Mouse (Mus musculus): ENCODE results near the gene Crlf3. TPM values are rescaled to one million over a fixed set of nuclear protein-coding genes. Genes with fewer than 3 reads are reported as not detected.

Gene Crlf3
- 100 to 1,000 TPM; 125 to 134 TPM for polyA plus RNA-seq (2017; shearing (Covaris generic))

- peak; percentile 84 for ATAC-seq
These were observed at the start of gene Crlf3 for GRCm38 (mm10) chr11:80080826-80081728. TSS of gene Crlf3 (minus strand) at chr11:80080991.

GRCm38 (mm10) chr11:80116411-80116810 is 35.6 kb upstream of the Crlf3 start:
- no peak for ATAC-seq

- ATAC-seq, result no peak
These were observed 23.6 kb upstream of the Crlf3 start for GRCm38 (mm10) chr11:80104407-80104806.

GRCm38 (mm10) chr11:80101298-80101697 is 20.5 kb upstream of the Crlf3 start:
- no peak for ATAC-seq

- no peak for ATAC-seq
These were observed 17.8 kb upstream of the Crlf3 start for GRCm38 (mm10) chr11:80098444-80099056.

- no peak for ATAC-seq
These were observed 9.9 kb upstream of the Crlf3 start for GRCm38 (mm10) chr11:80090555-80091164.

- no peak for ATAC-seq
These were observed 9.0 kb upstream of the Crlf3 start for GRCm38 (mm10) chr11:80089817-80090214.

GRCm38 (mm10) chr11:80088917-80089816 is 8.4 kb upstream of the Crlf3 start, which contains the start of gene Atad5:
TSS of gene Atad5 (plus strand) at chr11:80089400.
- peak; percentile 72 for ATAC-seq

GRCm38 (mm10) chr11:80086844-80087243 is 6.1 kb upstream of the Crlf3 start:
- peak; percentile 77 for ATAC-seq

- no peak for ATAC-seq
These were observed 4.7 kb upstream of the Crlf3 start for GRCm38 (mm10) chr11:80085356-80086055.

GRCm38 (mm10) chr11:80081786-80082319 is 1.1 kb upstream of the Crlf3 start:
- ATAC-seq, result no peak

GRCm38 (mm10) chr11:80080381-80080825 is 388 bp downstream of the Crlf3 start:
- peak; percentile 27 for ATAC-seq

GRCm38 (mm10) chr11:80079751-80080150 is 1.0 kb downstream of the Crlf3 start:
- no peak for ATAC-seq

- ATAC-seq, result no peak
These were observed 2.0 kb downstream of the Crlf3 start for GRCm38 (mm10) chr11:80078831-80079230.

- ATAC-seq, result no peak
These were observed 2.8 kb downstream of the Crlf3 start for GRCm38 (mm10) chr11:80077784-80078545.

- peak; percentile 53 for ATAC-seq
These were observed 5.0 kb downstream of the Crlf3 start for GRCm38 (mm10) chr11:80075608-80076277.

GRCm38 (mm10) chr11:80072365-80072764 is 8.4 kb downstream of the Crlf3 start:
- peak; percentile 35 for ATAC-seq

GRCm38 (mm10) chr11:80071039-80071438 is 9.8 kb downstream of the Crlf3 start:
- no peak for ATAC-seq

GRCm38 (mm10) chr11:80069815-80070214 is 11.0 kb downstream of the Crlf3 start:
- no peak for ATAC-seq

GRCm38 (mm10) chr11:80067558-80067957 is 13.2 kb downstream of the Crlf3 start:
- ATAC-seq, result peak; percentile 75
